ENCODE assay signal across 9 mouse cellular contexts in genomic region chr5:30622841-30623185, GRCm38 (mm10). TPM values are rescaled to one million over a fixed set of nuclear protein-coding genes. Genes with fewer than 3 reads are reported as not detected.
A peak's percentile ranks its signal among the peaks of the same experiment; 100 is the strongest.
DNase-seq lines count a peak whose midpoint lies in the region; ATAC-seq and TF ChIP-seq lines count a peak whose summit lies in the region.
"Had no signal": no experiment of that assay in that cellular context is flagged by ENCODE, and none has a peak within 500 bp of the region (broad histone marks: within the 10 kb centered on the region; RNA-seq: fewer than 3 reads in every experiment).

No protein-coding gene starts in this region.

- peaks cover 14% of the 10 kb centered on the region for H3K27me3 ChIP-seq in heart, postnatal 0 days (ENCODE audit: control insufficient read depth, insufficient read depth, low read length)
- H3K27me3 ChIP-seq in embryonic facial prominence, embryonic 10.5 days (replicated peaks; ENCODE audit: low read depth, poor library complexity, severe bottlenecking) = peaks cover 66% of the 10 kb centered on the region
- peaks cover 26% of the 10 kb centered on the region for H3K27me3 ChIP-seq in hindbrain, embryonic 11.5 days (ENCODE audit: control insufficient read depth, insufficient read depth, low read length)
- peaks cover 77% of the 10 kb centered on the region for H3K27me3 ChIP-seq in midbrain, embryonic 10.5 days (ENCODE audit: low read depth, poor library complexity, severe bottlenecking)

- H3K4me3 ChIP-seq in heart, postnatal 0 days (ENCODE audit: low read depth, low read length) = peak overlapping the region; percentile 11
- peak overlapping the region; percentile 64 for H3K4me3 ChIP-seq in embryonic facial prominence, embryonic 10.5 days
- H3K4me3 ChIP-seq in hindbrain, embryonic 11.5 days (ENCODE audit: low read depth, low read length) = peak overlapping the region; percentile 36
- peak overlapping the region; percentile 58 for H3K4me3 ChIP-seq in midbrain, embryonic 10.5 days

- DNase-seq in heart, postnatal 0 days (ENCODE audit: low spot score) = no peak
- no peak for DNase-seq in heart, postnatal 10 days
- no peak for DNase-seq in embryonic facial prominence, embryonic 10.5 days (ENCODE audit: low spot score)
- peak; percentile 53 for DNase-seq in hindbrain, embryonic 11.5 days (ENCODE audit: low spot score)
- no peak for DNase-seq in midbrain, embryonic 10.5 days (ENCODE audit: low spot score)
- no peak for DNase-seq in right cerebral cortex, adult 18-20 months
- DNase-seq in urinary bladder, postnatal 25 days (ENCODE audit: low spot score) = no peak

- H3K36me3 ChIP-seq in heart, postnatal 0 days (replicated peaks; ENCODE audit: control insufficient read depth, insufficient read depth, low read length) = no peaks in the 10 kb centered on the region
- no peaks in the 10 kb centered on the region for H3K36me3 ChIP-seq in embryonic facial prominence, embryonic 10.5 days (replicated peaks)
- no peaks in the 10 kb centered on the region for H3K36me3 ChIP-seq in hindbrain, embryonic 11.5 days (ENCODE audit: control insufficient read depth, insufficient read depth, low read length)
- no peaks in the 10 kb centered on the region for H3K36me3 ChIP-seq in midbrain, embryonic 10.5 days

- H3K9ac ChIP-seq in heart, postnatal 0 days (replicated peaks; ENCODE audit: low read depth, low read length) = 0 out of 2 replicates have a peak overlapping the region, but pooled peaks have one; percentile 3
- H3K9ac ChIP-seq in hindbrain, embryonic 11.5 days (ENCODE audit: low read depth, low read length) = peak overlapping the region; percentile 40; the same call in 1 of the 2 replicates

- H3K9me3 ChIP-seq in heart, postnatal 0 days (replicated peaks; ENCODE audit: control insufficient read depth, low read length) = no peaks in the 10 kb centered on the region
- no peaks in the 10 kb centered on the region for H3K9me3 ChIP-seq in embryonic facial prominence, embryonic 10.5 days
- no peaks in the 10 kb centered on the region for H3K9me3 ChIP-seq in hindbrain, embryonic 11.5 days (ENCODE audit: control insufficient read depth, low read length)
- H3K9me3 ChIP-seq in midbrain, embryonic 10.5 days (replicated peaks) = no peaks in the 10 kb centered on the region

- peak overlapping the region; percentile 34 for H3K4me2 ChIP-seq in heart, postnatal 0 days (ENCODE audit: low read depth, low read length)
- peak overlapping the region; percentile 43 for H3K4me2 ChIP-seq in hindbrain, embryonic 11.5 days (replicated peaks; ENCODE audit: low read depth, low read length)

- H3K4me1 ChIP-seq in heart, postnatal 0 days (ENCODE audit: control insufficient read depth, insufficient read depth) = peaks cover 28% of the 10 kb centered on the region
- H3K4me1 ChIP-seq in embryonic facial prominence, embryonic 10.5 days = peaks cover 27% of the 10 kb centered on the region
- peaks cover 9% of the 10 kb centered on the region for H3K4me1 ChIP-seq in hindbrain, embryonic 11.5 days (replicated peaks; ENCODE audit: control insufficient read depth, insufficient read depth, low read length)
- peaks cover 22% of the 10 kb centered on the region for H3K4me1 ChIP-seq in midbrain, embryonic 10.5 days

- no peak for ATAC-seq in heart, postnatal 0 days (ENCODE audit: insufficient read depth, low read depth)
- ATAC-seq in hindbrain, embryonic 11.5 days (ENCODE audit: low FRiP score) = peak; percentile 49; the same call in 1 of the 2 replicates
- ATAC-seq in granulocyte monocyte progenitor cell, adult 5-6 weeks (replicated peaks; ENCODE audit: poor library complexity, severe bottlenecking) = no peak

- intact Hi-C loops in heart, postnatal 10 days (cut with DNase I) = loop anchor here (5.0 kb wide), 1 partner anchor 36 kb away; the partner anchor contains the start of gene Kcnk3

- no peak for TF ChIP-seq EP300 in heart, postnatal 0 days (IDR thresholded peaks at IDR 0.05; ENCODE audit: low read depth)

- 27% methylated on average over 10 of the region's 10 CpGs for WGBS in heart, postnatal 0 days
- under 1% methylated on average over 10 of the region's 10 CpGs for WGBS in embryonic facial prominence, embryonic 10.5 days
- 0% methylated on average over 10 of the region's 10 CpGs for WGBS in hindbrain, embryonic 11.5 days
- WGBS in midbrain, embryonic 10.5 days = 0% methylated on average over 10 of the region's 10 CpGs

- no peak overlapping the region for H3K27ac ChIP-seq in heart, postnatal 0 days (ENCODE audit: low read depth)
- H3K27ac ChIP-seq in embryonic facial prominence, embryonic 10.5 days (replicated peaks) = peak overlapping the region; percentile 78
- H3K27ac ChIP-seq in hindbrain, embryonic 11.5 days (ENCODE audit: low read depth, low read length) = no peak overlapping the region
- peak overlapping the region; percentile 52 for H3K27ac ChIP-seq in midbrain, embryonic 10.5 days (replicated peaks)

- no peak for TF ChIP-seq CTCF in heart, postnatal 0 days (IDR thresholded peaks at IDR 0.05; ENCODE audit: low read depth)

RNA-seq across cellular contexts. Expression of gene Slc35f6, which starts 24.9 kb away (rescaled TPM):
- total RNA-seq in heart, postnatal 0 days (2014; rRNA removed; ENCODE audit: low replicate concordance) = 61.3 and 86.8 TPM in 2 replicates
- 30.5 and 31.7 TPM in 2 replicates for polyA plus RNA-seq in heart, postnatal 0 days (2015; fragmentation: Nextera tagmentation; extraction: Ambion mirVana)
- 10 to 100 TPM; 42.1 to 45.4 TPM for total RNA-seq in heart, postnatal 10 days (2021)
- polyA plus RNA-seq in embryonic facial prominence, embryonic 10.5 days (2016; fragmentation: Nextera tagmentation; extraction: Ambion mirVana) = 24.3 and 24.4 TPM in 2 replicates
- polyA plus RNA-seq in hindbrain, embryonic 11.5 days (2014; fragmentation: Nextera tagmentation; extraction: Ambion mirVana) = 25.2 and 28.8 TPM in 2 replicates
- polyA plus RNA-seq in midbrain, embryonic 10.5 days (2016; fragmentation: Nextera tagmentation; extraction: Ambion mirVana) = 26.7 and 30.3 TPM in 2 replicates
- total RNA-seq in granulocyte monocyte progenitor cell, adult 5-6 weeks (2014; fragmentation: Nextera tagmentation) = 11.8 and 15.4 TPM in 2 replicates
- 2.8 and 6.6 TPM in 2 replicates for total RNA-seq in granulocyte monocyte progenitor cell, adult 5-6 weeks (2017)

RNA-seq across cellular contexts. Expression of gene Kcnk3, which starts 34.8 kb away (rescaled TPM):
- total RNA-seq in heart, postnatal 0 days (2014; rRNA removed; ENCODE audit: low replicate concordance) = 55.5 and 70.0 TPM in 2 replicates
- 36.4 and 45.3 TPM in 2 replicates for polyA plus RNA-seq in heart, postnatal 0 days (2015; fragmentation: Nextera tagmentation; extraction: Ambion mirVana)
- 100 to 1,000 TPM; 159 to 183 TPM for total RNA-seq in heart, postnatal 10 days (2021)
- polyA plus RNA-seq in embryonic facial prominence, embryonic 10.5 days (2016; fragmentation: Nextera tagmentation; extraction: Ambion mirVana) = 0.26 and 0.35 TPM in 2 replicates
- 0.65 and 0.66 TPM in 2 replicates for polyA plus RNA-seq in hindbrain, embryonic 11.5 days (2014; fragmentation: Nextera tagmentation; extraction: Ambion mirVana)
- 0.12 and 0.27 TPM in 2 replicates for polyA plus RNA-seq in midbrain, embryonic 10.5 days (2016; fragmentation: Nextera tagmentation; extraction: Ambion mirVana)
- total RNA-seq in granulocyte monocyte progenitor cell, adult 5-6 weeks (2014; fragmentation: Nextera tagmentation) = not detected in 2 replicates
- not detected in 2 replicates for total RNA-seq in granulocyte monocyte progenitor cell, adult 5-6 weeks (2017)
- total RNA-seq: MEL had no signal

RNA-seq across cellular contexts. Expression of gene Cenpa, which starts 43.8 kb away (rescaled TPM):
- 87.9 and 158 TPM in 2 replicates for total RNA-seq in heart, postnatal 0 days (2014; rRNA removed; ENCODE audit: low replicate concordance)
- 128 and 158 TPM in 2 replicates for polyA plus RNA-seq in heart, postnatal 0 days (2015; fragmentation: Nextera tagmentation; extraction: Ambion mirVana)
- 10 to 100 TPM; 85.5 to 86.1 TPM for total RNA-seq in heart, postnatal 10 days (2021)
- 458 and 467 TPM in 2 replicates for polyA plus RNA-seq in embryonic facial prominence, embryonic 10.5 days (2016; fragmentation: Nextera tagmentation; extraction: Ambion mirVana)
- polyA plus RNA-seq in hindbrain, embryonic 11.5 days (2014; fragmentation: Nextera tagmentation; extraction: Ambion mirVana) = 324 and 338 TPM in 2 replicates
- 413 and 444 TPM in 2 replicates for polyA plus RNA-seq in midbrain, embryonic 10.5 days (2016; fragmentation: Nextera tagmentation; extraction: Ambion mirVana)
- total RNA-seq in granulocyte monocyte progenitor cell, adult 5-6 weeks (2014; fragmentation: Nextera tagmentation) = 78.6 and 110 TPM in 2 replicates
- 84.8 and 124 TPM in 2 replicates for total RNA-seq in granulocyte monocyte progenitor cell, adult 5-6 weeks (2017)

Comparison
In these comparisons a context has a peak if more than half of its experiments do, and no peak if none do; other contexts are left out.
1. H3K27ac ChIP-seq: peak in embryonic facial prominence, embryonic 10.5 days (single experiment) and midbrain, embryonic 10.5 days (single experiment); none in heart, postnatal 0 days (single experiment) and hindbrain, embryonic 11.5 days (single experiment).
2. H3K4me3 ChIP-seq: peak in every context shown above with its lines; median percentile 64 in embryonic facial prominence, embryonic 10.5 days; 58 in midbrain, embryonic 10.5 days; 36 in hindbrain, embryonic 11.5 days; 11 in heart, postnatal 0 days.
3. RNA of gene Kcnk3, which starts 34.8 kb away (polyA plus RNA-seq): 36.4 to 45.3 TPM in heart, postnatal 0 days; 0.65 to 0.66 TPM in hindbrain, embryonic 11.5 days, 0.26 to 0.35 TPM in embryonic facial prominence, embryonic 10.5 days and 0.12 to 0.27 TPM in midbrain, embryonic 10.5 days; every median in the first group is over 10 times any median in the second.